ENCODE assay signal across 11 mouse cellular contexts in genomic region chr5:92000770-92001169, GRCm38 (mm10). TPM values are rescaled to one million over a fixed set of nuclear protein-coding genes. Genes with fewer than 3 reads are reported as not detected.
A peak's percentile ranks its signal among the peaks of the same experiment; 100 is the strongest.
DNase-seq lines count a peak whose midpoint lies in the region; ATAC-seq and TF ChIP-seq lines count a peak whose summit lies in the region.
"Had no signal": no experiment of that assay in that cellular context is flagged by ENCODE, and none has a peak within 500 bp of the region (broad histone marks: within the 10 kb centered on the region; RNA-seq: fewer than 3 reads in every experiment).

No protein-coding gene starts in this region.

- no peak for TF ChIP-seq EP300 in lung, postnatal 0 days (IDR thresholded peaks at IDR 0.05)

- no peak for TF ChIP-seq CTCF in lung, postnatal 0 days (IDR thresholded peaks at IDR 0.05)

- DNase-seq in liver (peak; percentile 14), ZHBTc4 (ENCODE audit: low read depth, low spot score) (peak; percentile 33)
- peak; percentile 49 for DNase-seq in lung, postnatal 0 days (ENCODE audit: low spot score)
- peak; percentile 64 for DNase-seq in thymus, postnatal 14 days
- no peak for DNase-seq in cerebellum, postnatal 36 days
- DNase-seq in frontal cortex, postnatal 36 days (ENCODE audit: low spot score in 2 of 2) = no peak
- no peak for DNase-seq in gastrocnemius, adult 18-20 months (ENCODE audit: low spot score)

- H3K27ac ChIP-seq in liver, embryonic 12.5 days = no peak overlapping the region
- no peak overlapping the region for H3K27ac ChIP-seq in lung, postnatal 0 days (ENCODE audit: low read length)
- H3K27ac ChIP-seq: intestine, embryonic 15.5 days had no signal

- no peak overlapping the region for H3K4me2 ChIP-seq in liver, embryonic 12.5 days
- H3K4me2 ChIP-seq in lung, postnatal 0 days (replicated peaks; ENCODE audit: low read depth, low read length) = no peak overlapping the region
- H3K4me2 ChIP-seq: intestine, embryonic 15.5 days had no signal

- no peak overlapping the region for H3K9ac ChIP-seq in liver, embryonic 12.5 days
- H3K9ac ChIP-seq in lung, postnatal 0 days (replicated peaks; ENCODE audit: low read depth) = no peak overlapping the region
- H3K9ac ChIP-seq: intestine, embryonic 15.5 days had no signal

- H3K27me3 ChIP-seq in liver, embryonic 12.5 days (replicated peaks) = no peaks in the 10 kb centered on the region
- H3K27me3 ChIP-seq in lung, postnatal 0 days (replicated peaks; ENCODE audit: insufficient read depth, low read length) = no peaks in the 10 kb centered on the region
- H3K27me3 ChIP-seq: intestine, embryonic 15.5 days had no signal

- H3K4me1 ChIP-seq in liver, embryonic 12.5 days = no peaks in the 10 kb centered on the region
- H3K4me1 ChIP-seq in lung, postnatal 0 days (ENCODE audit: insufficient read depth, low read depth, low read length) = no peaks in the 10 kb centered on the region
- H3K4me1 ChIP-seq: intestine, embryonic 15.5 days had no signal

- H3K9me3 ChIP-seq in liver, embryonic 12.5 days (replicated peaks) = peaks cover 5% of the 10 kb centered on the region; the same call in 1 of the 2 replicates
- no peaks in the 10 kb centered on the region for H3K9me3 ChIP-seq in lung, postnatal 0 days (ENCODE audit: low read length)
- H3K9me3 ChIP-seq: intestine, embryonic 15.5 days had no signal

- WGBS in liver, embryonic 12.5 days (ENCODE audit: insufficient replicate concordance) = 19% methylated on average over 2 of the region's 2 CpGs
- WGBS in lung, postnatal 0 days = 51% methylated on average over 2 of the region's 2 CpGs

- no peak overlapping the region for H3K4me3 ChIP-seq in liver, embryonic 12.5 days
- no peak overlapping the region for H3K4me3 ChIP-seq in lung, postnatal 0 days (ENCODE audit: low read depth, low read length)
- H3K4me3 ChIP-seq: erythroblast, embryonic 14.5 days; intestine, embryonic 15.5 days had no signal

- H3K36me3 ChIP-seq in liver, embryonic 12.5 days = no peaks in the 10 kb centered on the region
- H3K36me3 ChIP-seq in lung, postnatal 0 days (ENCODE audit: insufficient read depth, low read length) = no peaks in the 10 kb centered on the region
- H3K36me3 ChIP-seq: intestine, embryonic 15.5 days had no signal

- ATAC-seq in liver, embryonic 12.5 days = no peak
- ATAC-seq in lung, postnatal 0 days = peak; percentile 48
- ATAC-seq: intestine, embryonic 15.5 days had no signal

RNA-seq across cellular contexts. Expression of gene Odaph, which starts 13.5 kb away (rescaled TPM):
- not detected in 2 replicates for polyA plus RNA-seq in liver, embryonic 12.5 days (2016; fragmentation: Nextera tagmentation; extraction: Ambion mirVana)
- 0.21 TPM in 1 of 2 replicates, not detected in the other for polyA plus RNA-seq in lung, postnatal 0 days (2015; fragmentation: Nextera tagmentation; extraction: Ambion mirVana)
- total RNA-seq in gastrocnemius, adult 18-20 months (2021) = under 1 TPM in 1 of 2 experiments, not detected in 1; 0.53 TPM
- polyA plus RNA-seq: brain, embryonic 14.5 days; erythroblast, embryonic 14.5 days; intestine, embryonic 15.5 days had no signal

RNA-seq across cellular contexts. Expression of gene Rchy1, which starts 37.9 kb away (rescaled TPM):
- polyA plus RNA-seq in liver, embryonic 12.5 days (2016; fragmentation: Nextera tagmentation; extraction: Ambion mirVana) = 44.0 and 45.8 TPM in 2 replicates
- 70.7 and 72.4 TPM in 2 replicates for polyA plus RNA-seq in lung, postnatal 0 days (2015; fragmentation: Nextera tagmentation; extraction: Ambion mirVana)
- total RNA-seq in gastrocnemius, adult 18-20 months (2021) = 10 to 100 TPM; 23.0 to 28.6 TPM

RNA-seq across cellular contexts. Expression of gene Cdkl2, which starts 42.9 kb away (rescaled TPM):
- 0.25 and 0.35 TPM in 2 replicates for polyA plus RNA-seq in liver, embryonic 12.5 days (2016; fragmentation: Nextera tagmentation; extraction: Ambion mirVana)
- 5.1 and 6.2 TPM in 2 replicates for polyA plus RNA-seq in lung, postnatal 0 days (2015; fragmentation: Nextera tagmentation; extraction: Ambion mirVana)
- total RNA-seq in gastrocnemius, adult 18-20 months (2021) = 1 to 10 TPM; 4.7 to 6.6 TPM
- polyA plus RNA-seq: erythroblast, embryonic 14.5 days had no signal

Comparison
In these comparisons a context has a peak if more than half of its experiments do, and no peak if none do; other contexts are left out.
1. DNase-seq: peak in liver (single experiment), ZHBTc4 (single experiment), lung, postnatal 0 days (single experiment) and thymus, postnatal 14 days (single experiment); none in cerebellum, postnatal 36 days (0 of 2), frontal cortex, postnatal 36 days (0 of 2) and gastrocnemius, adult 18-20 months (single experiment).